Mouse (Mus musculus) urinary bladder, postnatal 36 days (tissue): ENCODE results near the gene Efna5.

Experiments
- DNase-seq, 2 experiments: peaks; one replicate each; pipeline ENCODE4 v3.0.0; 2022; ENCODE audit warnings: low spot score in 2 of 2, mixed read lengths in 1 of 2

Efna5 gene

DNA sequence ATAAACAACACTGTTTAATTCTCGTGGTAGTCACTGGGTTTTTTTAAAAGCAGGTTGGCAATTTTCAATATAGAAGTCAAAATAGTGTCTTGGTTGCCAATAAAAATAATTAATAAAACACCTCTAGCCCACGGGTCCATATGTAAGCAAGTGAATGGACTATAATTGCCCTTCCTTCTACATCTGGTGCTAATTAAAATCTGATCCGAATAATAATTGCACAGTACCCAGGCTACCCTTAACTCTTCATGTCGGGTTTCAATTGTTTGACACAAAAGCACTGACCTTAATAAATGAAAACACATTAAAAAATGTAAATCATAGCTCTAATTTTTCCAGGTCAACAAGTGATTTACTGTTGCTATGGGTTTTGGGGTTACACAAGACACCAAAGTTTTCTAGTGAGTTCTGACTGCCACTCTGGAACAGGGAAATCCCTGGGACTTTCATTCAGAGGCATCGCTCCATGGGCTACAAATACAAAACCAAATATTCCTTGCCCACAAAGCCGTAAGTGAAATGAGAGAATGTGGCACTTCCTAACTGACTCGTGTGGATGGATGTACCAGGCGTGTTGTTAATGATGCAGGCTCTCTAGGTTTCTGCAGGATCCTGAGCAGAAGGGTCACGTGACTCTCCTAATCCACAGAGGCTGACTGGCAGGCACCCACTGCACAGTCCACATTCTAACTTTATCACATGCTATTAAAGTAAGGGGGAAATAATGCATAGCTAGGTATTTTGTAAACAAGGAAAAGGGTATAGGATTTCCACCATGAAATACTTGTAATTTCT, 178.9 kb downstream of the Efna5 start:
- no peak for DNase-seq

DNA sequence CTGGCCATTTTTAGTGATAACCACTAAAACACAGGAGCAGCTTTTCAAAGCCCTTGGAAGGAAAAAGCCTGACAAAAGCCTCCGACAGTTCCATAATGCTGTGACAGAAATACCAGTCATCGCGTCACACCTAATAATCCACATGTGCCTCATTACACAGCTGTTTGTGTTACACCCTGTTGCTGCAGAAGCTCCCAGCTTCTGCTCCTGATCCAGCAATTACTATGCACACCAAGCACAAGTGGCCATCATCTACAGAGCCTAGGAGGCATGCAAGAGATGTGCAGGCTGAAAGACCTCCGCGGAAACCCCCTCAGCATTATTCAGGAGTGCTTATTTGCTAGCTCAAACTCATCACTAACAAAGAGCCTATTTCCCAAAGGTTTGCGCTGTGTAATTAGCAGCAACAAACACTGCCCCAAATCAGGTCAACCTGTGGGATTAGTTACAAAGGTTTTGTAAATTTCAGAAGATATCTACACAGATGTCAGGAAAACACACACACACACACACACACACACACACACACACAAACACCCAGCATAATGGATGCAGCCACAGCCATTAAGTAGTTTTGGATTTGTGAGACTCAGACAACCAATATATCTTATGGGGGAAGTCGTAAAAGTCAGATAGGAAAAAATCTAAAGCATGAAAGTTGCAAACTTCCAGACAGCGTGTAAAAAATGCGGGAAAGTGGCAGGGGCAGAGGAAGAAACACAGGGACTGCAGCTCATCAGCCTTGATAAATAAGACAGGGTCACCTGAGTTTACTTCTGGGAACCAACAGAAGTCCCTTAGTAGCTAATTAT, 180.1 kb downstream of the Efna5 start:
- no peak for DNase-seq

DNA sequence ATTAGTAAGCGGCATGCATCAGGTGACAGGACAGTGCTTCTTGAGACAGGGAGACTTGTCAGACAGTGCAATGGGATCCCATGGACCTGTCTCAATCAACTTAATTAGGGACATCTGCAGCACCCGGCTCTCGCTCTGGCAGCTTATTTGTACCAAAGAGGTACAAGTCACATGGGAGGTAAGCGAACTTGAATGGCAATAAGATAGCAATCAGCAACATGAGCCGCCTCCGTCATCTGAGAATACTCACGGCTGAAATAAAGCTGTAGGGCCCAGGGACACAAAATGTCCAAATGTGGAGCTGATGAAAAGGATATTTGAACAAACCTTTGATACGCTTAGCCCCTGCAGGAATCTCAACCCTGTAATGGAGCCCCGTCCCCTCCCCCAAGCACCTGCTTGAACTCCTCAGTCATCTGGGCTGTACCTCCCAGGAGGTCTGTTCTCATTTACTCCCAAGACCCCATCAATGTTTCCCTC, 186.1 kb downstream of the Efna5 start:
- no peak for DNase-seq

DNA sequence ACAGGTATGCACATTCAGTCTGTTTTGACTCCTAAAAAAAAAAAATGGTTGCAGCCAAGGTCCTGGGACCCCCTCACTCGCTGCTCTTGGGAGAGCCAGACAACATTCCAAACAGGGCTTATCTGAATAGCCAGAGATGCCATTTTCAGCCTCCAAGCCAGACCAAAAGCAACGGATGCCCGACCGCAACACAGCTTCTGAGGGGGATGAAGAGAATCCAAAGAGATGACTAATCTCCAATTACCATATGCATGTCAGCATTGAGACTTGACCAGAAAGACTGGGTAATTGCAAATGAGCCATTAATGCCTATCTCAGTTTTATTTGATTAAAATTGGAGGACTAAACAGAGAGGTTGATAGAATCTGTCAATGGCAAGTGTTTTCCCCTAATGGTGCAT, 188.9 kb downstream of the Efna5 start:
- DNase-seq, result no peak

DNA sequence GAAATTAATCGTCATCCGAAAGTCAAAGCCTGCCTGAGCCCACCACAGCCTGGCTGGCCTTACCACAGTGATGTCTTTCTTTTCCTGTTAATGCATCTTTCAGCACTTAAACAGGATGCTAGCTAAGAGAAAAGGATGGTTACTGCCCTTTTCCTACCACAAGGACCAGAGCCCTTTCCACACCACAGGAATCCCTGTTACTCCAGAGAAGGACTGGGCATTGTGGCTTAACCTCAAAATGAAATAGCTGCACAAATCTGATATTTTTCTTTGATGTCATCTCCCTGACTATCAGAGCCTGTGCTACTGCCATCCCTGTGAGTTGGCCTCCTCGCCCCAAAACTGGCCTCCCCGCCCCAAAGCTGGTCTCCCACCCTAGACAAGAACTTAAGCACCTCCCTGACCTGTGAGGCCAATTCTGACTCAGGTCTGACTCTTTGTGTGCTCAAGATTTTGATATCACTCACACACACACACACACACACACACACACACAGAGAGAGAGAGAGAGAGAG, 189.9 kb downstream of the Efna5 start:
- no peak for DNase-seq

DNA sequence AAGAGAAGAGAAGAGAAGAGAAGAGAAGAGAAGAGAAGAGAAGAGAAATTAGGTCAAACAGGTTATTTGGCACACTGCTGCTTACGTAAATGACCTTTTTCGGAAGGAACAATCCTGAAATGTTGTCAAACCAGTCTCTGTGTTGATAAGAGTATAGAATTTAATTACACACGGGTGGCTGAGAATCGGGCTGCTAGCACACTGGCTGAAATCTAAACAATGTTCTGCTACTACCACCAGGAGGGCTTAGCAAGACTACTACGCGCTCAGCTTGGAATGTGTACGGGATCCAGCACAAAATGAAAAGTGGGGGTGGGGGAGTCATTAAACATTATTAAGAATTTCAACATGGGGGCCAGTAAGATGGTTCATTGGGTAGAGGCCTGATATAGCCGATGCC, 190.9 kb downstream of the Efna5 start:
- no peak for DNase-seq

DNA sequence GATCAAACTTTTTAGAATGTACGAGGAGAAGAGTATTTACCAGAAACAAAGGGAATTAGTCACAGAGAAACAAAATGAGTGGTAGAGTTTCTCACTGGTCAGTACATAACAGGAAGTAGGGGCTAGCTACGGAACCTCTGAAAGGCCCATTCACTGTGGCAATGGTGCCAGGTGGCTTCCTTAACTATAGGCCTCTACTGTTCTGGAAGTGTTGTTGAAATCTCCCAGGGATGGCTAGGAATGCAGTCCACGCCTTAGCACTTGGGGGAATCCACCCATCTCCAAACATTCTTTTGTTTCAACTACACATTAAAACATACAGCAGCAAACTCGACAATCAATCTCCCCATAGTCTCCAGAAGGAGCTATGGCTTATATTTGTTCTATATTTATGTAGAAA, 191.5 kb downstream of the Efna5 start:
- DNase-seq, result no peak

DNA sequence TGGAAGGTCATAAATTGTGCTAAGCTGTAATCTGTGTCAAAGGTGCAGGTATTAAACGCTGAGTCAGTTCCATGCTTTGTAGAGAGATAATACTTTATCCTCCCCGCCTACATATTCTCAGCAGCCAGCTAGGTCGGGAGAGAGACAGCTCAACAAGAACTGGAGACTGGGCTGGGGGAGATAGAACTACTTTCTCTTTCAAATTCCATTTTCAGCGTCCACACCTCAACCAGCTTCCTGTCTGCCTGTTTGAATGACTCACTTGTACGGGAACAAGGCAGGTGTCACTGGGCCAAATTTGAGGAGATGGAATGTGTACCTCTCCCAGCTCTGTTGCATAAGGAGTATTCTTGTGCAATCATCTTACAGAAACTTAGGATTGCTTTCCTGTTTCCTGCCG, 193.7 kb downstream of the Efna5 start:
- peak; percentile 57 to 69 for DNase-seq

DNA sequence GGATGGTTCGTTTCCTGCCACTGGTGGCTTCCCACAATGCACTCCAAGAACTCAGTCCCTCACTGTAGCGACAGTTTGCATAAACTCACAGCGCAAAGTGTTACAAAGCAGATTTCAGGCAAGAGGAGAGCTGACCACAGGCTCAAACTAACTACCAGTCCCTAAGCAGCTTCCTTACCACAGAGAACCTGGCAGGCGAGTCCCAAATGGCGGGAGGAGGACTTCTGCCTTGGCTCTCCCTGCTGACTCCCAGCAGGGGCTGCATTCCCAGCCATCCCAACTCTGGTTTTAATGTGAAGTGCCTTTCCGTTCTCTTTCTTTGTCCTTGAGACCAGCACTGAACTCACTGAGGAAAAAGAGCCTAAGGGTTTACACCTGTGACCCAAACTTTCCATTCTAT, 195.9 kb downstream of the Efna5 start:
- no peak for DNase-seq

DNA sequence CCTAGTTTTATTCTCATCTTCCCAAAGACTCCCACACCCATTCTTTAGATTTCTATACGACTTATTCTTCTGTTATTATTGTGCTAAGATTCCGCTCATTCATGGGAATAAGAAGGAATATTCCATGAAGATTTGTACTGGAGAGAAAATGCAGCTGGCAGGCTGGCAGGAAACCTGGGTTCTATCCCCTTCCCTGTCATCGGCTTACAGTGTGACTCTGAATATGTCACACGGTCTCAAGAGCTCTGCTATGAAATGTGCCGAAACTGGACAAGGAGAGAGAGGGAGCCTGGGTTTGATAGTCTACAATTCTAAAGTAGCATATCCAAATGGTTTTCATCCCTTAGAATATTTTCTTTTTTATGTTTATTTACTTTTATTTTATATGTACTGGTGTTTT, 198.0 kb downstream of the Efna5 start:
- DNase-seq, result no peak

DNA sequence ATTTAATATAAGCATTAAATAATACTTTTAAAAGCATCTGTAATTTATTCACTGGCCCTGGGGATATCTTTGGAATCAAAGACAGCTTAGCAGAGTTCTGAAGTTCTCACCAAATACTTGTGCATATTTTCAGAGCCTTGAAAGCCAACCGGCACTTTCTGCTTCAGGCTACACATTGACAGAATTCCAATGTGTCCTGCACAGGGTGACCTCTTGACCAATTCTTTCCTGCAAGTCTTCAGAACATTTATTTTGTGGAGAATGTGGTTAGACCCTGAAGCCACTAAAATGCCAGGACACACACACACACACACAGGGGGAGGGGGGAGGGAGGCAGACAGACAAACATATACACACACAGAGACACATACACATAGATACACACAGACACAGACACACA, 199.4 kb downstream of the Efna5 start:
- no peak for DNase-seq

DNA sequence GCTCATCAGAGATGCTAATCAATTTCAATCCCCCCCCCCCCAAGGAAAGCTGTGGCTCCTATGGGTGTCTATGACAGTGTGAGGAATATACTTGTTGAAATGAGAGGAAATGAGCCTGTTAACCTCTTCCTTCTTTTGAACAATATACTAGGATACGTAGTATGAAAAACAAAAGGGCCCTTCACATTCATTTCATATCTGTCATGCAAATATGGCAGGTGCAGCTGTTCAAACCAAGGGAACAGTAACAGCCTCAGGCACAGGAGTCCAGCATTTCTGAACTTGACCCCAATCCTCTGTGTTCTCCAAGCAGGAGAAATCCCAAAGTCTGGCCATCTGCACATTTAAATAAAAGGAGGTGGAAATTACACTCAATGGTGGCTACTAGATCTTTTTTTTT, 200.4 kb downstream of the Efna5 start:
- DNase-seq, result no peak

DNA sequence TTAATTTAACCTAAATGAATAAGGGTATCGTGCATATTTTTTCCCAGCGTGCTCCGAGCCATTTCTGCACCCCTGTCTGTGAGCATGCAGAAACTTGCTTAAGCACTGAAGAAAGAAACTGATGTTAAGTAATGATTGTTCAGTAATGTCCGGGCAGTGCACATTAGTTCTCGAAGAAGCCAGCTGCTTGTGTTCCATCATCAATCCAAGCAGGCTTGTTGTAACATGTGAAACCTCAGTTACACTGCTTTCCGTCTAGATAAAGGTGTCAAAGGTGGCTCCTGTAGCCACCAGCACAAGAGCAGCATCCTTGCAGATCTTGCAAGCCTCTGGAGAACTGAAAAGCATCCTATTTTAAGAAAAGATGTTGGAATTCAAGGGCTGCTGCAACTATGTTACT, 204.3 kb downstream of the Efna5 start:
- no peak for DNase-seq

DNA sequence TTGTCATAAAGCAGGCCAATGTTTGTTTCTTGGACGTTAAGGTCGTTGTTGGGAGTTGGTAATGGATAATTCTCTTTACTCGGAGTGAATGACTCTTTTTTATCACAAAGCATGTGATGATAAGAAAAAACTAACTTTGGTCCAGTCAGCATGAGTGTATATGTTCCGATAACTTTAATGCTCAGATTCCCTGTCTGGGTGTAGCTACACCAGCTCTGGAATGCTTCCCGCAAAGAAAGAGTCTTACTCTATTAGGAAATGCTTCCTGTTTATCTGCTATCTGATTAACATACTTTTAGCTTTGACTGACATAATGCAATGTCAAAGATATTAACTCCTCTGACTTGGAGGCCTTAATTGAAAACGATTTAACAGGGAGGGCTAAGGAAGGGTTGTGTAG, 204.7 kb downstream of the Efna5 start:
- no peak for DNase-seq

DNA sequence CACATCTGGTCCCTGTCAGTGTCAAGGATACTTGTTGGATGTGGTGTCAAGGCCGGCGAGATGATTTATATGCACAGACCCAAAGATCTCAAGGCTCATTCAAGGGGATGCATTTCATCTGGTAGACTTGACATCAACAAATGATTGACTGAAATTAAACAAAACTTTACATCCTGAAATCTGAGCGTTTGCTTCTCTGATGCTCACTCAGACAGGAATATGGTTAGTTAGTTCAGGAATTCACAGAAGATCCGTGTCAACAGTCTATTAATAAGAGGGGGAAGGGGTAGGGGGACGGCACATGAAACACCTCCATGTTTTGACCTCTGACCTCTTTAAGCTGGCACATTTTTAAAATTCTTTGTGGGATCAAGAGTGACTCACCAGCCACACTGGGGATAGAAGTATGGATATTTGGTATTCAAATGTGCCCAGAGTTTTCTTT, 205.3 kb downstream of the Efna5 start:
- DNase-seq, result no peak

DNA sequence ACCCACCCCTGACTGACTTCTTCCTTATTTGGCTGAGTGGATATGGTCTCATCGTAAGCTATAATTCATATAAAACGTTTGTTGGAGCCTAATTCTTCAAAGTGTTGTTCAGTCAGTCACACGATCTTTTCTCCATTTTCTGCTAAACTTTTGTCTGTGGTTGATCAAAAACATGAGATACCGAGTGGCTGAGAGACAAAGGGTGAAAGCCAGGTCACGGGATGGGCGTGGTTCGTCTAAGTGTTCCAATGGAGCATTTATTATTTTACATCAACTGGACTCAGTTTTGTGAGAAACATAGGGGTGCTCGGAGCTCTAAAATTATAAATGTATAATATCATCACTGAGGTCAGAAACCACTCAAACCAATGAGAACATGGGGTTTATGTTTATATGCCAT, 209.0 kb downstream of the Efna5 start:
- no peak for DNase-seq

DNA sequence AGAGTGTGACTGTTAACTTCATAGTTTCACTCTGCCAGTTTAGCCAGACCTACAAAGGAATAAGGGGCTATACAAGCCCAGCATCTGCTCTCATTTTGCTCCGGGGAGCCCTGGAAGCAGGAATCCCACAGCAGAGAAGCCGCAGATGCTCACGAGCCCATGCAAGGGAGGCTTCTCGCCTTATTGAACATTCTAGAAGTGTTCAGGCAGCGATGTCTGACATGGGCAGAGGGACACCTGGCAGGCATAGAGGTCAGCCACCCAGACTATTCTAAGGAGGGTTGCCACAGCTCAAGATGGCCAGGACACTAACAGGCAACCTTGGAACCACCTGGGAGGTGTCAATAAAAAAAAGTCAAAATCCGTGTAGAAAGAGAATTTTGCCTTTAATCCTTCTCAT, 214.4 kb downstream of the Efna5 start:
- DNase-seq, result no peak

DNA sequence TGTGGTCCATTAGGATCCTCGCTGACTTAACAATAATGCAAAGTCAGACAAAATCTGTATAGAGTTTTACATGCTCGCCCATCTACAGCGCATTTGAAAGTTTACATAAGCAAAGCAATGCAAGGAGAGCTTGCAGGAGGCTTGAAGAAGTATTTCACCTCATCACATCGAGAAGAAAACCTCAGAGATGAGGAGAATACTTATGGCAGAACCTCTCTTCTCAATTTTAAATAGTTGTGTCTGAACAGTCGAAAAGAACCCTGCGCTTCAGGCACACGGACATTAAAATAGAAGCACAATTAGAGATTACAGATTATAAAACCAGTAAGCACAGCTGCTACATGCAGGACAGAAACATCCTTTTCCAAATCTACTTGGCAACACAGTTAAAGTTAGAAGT, 215.3 kb downstream of the Efna5 start:
- DNase-seq, result no peak

DNA sequence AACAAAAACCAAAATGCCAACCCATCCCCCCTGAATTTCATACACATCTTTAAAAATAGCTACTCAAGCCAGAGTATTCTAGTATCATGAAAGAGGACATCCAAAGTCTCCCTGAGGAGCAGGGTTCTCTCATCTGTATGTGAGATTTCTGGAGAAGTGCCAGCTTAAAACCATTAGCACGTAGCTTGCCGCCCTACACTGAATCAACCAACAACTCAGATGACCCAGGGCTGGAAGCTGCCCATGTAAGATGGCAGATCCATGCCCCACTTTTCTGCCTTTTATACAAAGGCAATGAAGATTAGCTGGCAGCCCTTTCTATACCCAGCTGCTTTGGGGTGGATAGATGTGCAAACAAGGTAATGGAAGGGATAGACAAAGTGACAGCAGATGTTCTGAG, 216.4 kb downstream of the Efna5 start:
- no peak for DNase-seq

DNA sequence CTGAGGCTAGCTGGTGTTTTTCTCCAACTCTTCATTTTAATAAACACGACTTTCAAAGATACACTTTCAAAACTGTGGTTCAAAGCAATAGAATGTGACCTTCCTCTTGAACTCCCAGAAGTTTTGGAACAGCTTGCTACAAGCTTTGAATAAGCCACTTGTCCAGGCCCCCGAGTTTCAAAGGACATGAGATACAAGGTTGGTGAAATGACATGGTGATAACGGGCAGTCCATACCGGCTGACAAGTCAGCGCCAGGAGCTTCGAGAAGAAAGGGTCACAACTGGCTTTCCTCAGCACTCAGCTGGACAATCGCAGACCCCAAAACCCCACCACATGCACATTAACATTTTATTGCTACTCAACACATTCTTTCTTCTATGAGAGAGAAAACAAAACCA, 219.3 kb downstream of the Efna5 start:
- DNase-seq, result no peak

DNA sequence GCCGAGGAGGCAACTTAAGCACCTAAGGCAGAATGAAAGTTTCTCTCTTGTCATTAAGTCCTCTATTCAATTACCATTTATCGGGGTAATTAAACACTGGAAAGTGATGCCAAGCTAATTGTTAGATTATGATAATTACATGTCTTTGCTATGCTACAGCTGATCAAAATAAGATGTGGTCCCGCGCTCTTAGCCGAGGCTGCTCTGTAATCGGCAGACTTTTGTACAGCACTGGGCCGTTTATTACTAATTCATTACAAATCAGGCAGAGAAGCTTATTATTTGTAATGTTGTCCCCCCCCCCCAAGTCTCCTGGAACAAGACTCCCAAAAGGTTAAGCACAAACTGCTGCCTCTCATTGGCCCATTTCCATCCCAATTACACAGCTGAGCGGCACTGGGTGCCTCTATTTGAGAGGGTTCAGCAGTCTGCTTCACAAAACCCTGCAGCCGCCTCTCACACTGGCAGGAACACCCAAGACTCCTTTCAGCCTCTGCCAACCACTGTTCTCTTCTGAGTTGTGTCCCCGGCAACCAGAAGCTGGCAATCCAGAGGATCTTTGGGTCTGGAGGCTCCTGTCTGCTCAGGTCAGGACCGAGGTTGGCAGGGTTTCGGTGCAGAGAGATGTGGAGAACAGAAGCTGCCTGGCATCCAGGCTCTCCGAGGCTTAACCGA, 221.5 kb downstream of the Efna5 start:
- DNase-seq, result no peak
